Mouse (Mus musculus): ENCODE results near the gene Snrpd3.
"Not testable (repeated sequence)": the region's sequence is repeated elsewhere in the genome, so short reads cannot be mapped to it uniquely, and the experiment has no call there.

Gene Snrpd3

DNA sequence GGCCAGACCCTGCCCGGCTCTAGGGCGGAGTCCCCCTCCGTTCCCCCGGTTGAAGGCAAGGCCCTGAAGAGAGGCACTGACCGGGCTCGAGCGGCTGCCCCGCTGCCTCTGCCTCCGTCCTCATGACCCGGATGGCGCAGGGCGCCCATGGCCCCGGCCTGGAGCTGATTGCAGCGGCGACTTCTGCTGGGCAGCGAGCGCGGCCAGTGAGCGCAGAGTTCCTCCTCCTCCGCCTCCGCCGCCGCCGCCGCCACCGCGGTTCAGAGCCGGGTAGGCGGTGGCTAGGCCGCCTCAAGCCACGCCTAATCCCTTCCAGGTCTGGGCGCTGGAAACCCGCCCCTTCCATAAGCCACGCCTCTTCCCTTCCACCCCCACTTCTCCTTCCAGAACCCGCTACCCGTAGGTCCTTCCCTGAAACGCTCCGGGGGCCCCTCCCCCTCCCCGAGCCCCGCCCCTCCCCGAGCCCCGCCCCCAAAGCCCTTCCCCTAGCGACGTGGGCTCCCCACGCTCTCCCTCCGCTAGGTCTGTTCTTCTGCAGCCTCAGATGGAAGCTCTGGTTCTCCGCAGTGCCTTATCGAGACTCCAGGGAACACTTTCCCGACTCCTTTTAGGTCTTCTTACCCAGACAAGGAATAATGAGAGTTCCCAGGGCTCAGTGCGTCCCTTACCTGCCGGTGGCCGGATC, at the start of gene Snrpd3:
Snrpd3 (plus strand) TSS at position 479 of the 685 bp plus-strand sequence.
- DNase-seq (ENCODE audit: low spot score), result peak; percentile 73

DNA sequence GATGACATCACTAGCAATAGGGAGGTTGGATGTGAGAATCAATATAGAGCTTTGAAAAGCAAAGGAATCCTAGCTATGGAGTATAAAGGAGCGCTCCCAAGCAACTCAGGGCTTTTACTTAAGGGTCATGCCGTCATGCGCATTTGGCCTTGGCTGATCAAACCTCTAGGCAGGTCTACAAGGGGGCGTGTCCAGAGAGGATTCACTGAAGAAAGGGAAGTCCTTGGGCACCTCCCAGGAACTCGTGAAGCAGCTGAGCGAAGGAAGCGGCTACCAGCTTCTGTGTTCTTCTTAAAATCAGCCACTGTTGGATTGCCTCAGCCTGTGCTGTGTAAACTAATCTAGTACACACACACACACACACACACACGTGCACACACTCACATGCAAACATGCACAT, 43.9 kb upstream of the Snrpd3 start:
- no peak for DNase-seq (ENCODE audit: low spot score)

DNA sequence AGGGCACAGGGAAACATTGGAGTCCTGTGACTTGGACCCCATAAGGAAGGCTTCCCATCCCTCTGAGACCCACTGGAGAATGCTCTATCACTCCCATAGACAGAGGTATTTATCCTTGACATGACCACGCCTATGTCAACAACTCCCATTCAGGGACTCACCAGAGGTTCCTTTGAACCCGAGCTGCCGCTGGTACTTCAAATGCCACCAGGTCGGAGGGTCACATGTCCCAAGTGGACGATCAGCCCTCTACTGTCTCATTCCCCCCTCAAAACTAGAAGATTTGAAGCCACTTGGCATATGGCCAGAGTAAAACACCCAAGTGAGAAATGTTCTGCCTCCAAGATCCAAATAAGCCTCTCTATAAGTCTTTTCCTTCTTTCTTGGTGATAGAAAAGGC, 42.8 kb upstream of the Snrpd3 start:
- no peak for DNase-seq (ENCODE audit: low spot score)

DNA sequence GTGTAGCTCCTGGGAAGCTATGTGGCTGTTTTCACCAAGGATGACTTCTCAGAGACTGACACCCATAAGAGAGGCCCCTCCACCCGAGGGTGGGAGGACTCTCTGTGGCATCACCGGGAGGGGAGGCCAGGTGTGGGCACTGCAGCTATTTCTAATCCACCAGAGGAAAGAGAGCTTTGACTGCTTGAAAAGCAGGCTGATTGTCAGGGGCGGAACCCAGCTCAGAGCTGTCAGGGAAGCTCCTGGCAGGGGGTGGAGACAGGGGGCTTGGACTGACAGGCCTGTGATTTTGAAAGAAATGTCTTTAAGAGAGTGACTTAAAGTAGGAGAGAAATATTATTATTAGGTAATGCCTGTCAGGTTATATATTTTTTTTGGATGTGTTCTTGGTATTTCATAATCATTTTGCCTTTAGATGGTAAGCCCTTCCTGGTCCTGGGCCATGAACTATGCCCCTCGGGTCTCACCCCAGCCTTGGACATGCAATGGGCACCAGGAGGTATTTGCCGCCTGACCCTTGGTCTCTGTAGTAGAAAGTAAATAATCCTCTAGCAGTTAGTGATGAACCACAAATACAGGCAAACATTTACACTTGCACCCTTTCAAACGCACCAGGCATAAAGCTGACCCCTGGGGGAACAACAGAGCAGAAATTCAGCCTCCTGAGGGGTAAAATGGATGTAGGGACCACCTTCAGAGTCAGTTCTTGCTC, 42.1 kb upstream of the Snrpd3 start:
- not testable (repeated sequence) for DNase-seq (ENCODE audit: low spot score)

DNA sequence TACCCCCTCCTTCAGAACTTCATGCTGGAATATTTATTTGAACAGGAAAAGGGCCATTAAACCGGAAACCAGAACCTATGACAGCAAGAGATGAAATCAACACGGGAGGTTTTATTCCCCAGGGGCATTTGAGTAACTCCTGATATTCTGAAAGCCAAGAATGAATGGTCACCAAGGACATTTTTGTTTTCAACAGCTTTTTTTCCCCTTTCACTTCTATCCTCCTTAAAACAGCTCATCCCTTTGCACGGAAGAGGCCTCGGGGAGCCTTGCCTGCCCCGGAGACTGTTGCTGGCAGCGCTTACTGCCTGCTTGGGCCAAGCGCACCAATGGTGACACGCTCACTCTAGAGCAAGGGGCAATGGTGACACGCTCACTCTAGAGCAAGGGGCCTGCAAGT, 40.3 kb upstream of the Snrpd3 start:
- no peak for DNase-seq (ENCODE audit: low spot score)

DNA sequence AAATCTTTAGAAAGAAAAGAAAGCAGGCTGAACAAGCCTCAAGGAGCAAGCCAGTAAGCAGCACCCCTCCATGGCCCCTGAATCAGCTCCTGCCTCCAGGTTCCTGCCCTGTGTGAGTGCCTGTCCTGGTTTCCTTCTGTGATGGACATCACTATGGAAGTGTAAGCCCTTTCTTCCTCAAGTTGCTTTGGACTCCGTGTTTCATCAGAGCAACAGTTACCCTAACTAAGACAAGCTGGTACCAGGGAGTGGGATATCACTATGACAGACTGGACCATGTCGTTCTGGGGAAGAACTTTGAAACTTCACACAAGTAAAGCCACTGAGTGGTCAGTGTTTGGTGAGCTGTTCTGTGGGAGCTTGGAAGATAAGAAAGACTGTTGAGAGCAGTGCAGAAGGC, 37.4 kb upstream of the Snrpd3 start:
- DNase-seq (ENCODE audit: low spot score), result no peak

DNA sequence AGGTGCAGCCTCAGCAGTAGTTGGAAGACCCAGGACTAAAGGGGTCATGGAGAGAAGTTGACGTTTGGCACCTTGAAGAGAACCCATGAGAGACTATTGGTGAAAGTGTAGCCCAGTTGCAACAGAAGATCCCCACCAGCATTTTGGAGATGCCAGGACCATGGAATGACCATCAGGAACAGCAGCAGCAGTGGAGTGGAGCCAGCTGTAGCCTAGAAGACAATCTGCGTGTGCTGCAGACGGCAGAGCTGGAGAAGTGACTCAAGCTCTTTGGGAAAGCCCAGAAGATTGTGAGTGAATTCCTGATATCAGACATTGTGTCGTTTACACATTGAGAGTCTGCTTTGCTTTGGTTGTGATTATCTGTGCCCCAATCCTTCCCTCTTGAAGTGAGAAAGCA, 35.6 kb upstream of the Snrpd3 start:
- DNase-seq (ENCODE audit: low spot score), result no peak

DNA sequence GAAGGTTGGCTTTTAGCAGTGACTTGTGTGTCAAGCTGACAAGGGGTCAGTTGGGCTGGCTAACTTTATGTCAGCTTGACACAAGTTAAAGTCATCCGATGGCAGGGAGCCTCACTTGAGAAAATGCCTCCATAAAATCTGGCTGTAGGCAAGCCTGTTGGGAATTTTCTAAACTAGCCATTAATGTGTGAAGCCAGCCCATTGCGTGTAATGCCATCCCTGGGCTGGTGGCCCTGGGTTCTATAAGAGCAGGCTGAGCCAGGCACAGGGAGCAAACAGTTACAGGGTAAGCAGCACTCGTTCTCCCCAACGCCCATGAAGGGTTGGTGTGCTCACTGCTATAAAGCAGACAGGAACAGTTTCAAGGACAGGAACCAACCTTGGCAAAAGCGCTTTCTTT, 35.1 kb upstream of the Snrpd3 start:
- DNase-seq (ENCODE audit: low spot score), result no peak

DNA sequence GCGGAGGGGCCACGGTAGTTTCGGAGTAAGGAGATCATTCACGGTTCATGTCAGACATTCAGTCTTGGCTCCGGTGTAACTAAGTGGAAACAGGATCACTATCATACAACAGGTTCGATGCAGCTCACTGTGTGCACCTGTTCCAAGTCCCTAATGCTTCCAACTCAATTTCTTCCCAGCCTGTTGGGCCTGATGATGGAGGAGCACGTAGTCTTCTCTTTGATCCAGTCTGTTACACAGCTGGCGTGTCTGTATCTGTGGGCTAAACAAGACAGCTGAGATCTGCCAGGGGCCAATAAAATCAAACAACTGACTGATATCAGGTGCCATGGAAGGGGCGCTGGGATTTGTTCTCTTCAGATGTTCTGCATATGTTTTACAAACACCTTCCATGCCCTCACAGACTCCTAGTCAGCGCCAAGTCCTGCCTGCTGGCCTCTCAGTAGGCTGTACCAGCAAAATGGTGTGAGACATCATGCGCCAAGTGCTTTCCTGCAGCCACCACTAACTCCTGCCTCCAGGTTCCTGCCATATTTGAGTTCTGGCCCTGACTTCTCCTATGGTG, 34.4 kb upstream of the Snrpd3 start:
- no peak for DNase-seq (ENCODE audit: low spot score)

DNA sequence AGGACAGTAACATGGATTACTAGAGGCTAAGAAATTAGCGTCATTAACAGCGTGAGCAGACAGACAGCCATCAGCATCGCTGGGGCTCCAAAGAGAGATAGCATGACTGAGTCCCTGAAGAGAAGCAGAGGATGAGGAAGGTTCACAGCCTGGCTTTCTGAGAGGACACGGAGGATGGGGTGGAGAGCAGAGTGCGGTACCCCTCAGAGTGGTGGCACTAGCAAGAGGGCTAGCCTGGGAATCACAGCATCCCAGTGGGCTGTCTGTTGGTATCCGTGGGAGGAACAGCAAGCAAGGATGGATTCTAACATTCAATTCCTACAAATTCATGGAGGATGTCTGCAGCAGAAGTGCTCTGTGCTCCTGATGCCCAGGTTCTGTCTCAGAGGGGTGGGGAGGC, 33.3 kb upstream of the Snrpd3 start:
- DNase-seq (ENCODE audit: low spot score), result no peak

DNA sequence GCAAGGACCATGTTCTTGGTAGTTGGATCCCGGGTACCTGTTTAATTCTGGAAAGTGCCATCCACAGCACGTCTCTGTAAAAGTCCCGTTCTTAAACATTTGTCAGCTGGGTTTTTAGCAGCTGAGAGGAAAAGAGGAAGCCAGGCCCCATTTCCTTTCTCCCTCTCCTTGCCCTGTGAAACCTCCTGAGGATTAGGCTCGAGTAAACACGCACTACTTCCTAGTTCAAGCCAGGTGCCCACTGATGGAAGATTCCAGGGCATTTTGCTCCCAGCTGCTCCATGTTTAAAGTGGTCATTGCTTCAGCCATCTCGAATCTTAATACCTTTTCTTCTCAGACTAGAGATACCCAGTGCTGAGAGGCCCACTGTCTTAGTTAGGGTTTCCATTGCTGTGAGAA, 32.6 kb upstream of the Snrpd3 start:
- no peak for DNase-seq (ENCODE audit: low spot score)

DNA sequence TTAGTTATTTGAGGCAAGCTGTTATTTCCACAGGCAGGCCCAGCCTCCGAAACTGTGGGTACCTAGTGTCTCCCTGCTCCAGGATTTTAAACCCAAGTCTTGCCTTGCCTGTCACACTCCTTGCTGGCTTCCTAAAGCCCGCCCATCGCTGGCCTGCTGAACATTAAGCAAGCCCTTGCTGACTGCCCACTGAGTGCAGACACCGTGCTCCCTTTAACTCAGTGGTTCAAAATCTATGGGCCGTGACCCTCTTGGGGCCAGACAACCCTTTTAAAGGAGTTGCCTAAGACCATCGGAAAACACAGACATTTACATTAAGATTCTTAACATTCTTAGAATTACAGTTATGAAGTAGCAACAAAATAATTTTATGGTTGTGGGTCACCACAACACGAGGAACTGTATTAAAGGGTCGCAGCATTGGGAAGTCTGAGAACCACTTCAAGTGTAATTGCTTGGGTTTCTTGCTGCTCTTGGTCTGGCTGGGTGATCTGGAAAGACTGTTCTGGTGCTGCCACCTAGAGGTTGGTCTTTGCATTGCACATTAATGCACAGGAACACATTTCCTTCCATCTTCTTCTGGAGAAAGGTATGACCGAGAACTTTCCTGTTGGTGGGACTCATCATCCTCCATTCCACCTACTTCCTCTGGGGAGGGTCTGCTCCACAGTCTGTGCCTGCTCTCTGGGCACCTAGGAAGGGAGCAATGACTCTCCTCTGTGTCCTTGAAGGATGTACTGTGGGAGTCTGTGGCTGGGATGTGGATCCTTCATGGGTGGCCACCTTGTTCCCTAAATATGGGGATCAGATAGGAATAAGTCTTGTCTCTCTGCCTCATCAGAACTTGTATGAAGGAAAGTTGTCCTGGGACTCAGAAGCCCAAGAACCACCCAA, 31.0 kb upstream of the Snrpd3 start:
- DNase-seq (ENCODE audit: low spot score), result peak; percentile 57

DNA sequence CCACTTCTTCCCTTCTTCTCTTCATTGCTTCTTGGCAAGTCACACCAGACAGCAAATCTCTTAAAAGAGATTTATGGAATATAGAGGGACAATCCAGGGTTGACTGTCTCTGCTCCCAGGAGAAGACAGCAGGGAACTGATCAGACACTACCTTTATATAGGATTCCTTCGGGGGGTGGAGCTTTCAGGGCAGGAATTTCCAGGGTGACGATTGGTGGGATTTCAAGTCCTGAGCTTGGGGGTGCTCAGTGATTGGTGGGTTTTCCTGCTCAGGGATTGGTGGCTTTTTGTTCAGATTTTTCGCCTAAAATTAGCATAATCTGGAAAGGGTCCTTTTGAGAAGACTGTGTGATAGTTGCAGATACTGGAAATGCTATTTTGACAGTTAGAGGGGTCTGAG, 30.2 kb upstream of the Snrpd3 start:
- no peak for DNase-seq (ENCODE audit: low spot score)

DNA sequence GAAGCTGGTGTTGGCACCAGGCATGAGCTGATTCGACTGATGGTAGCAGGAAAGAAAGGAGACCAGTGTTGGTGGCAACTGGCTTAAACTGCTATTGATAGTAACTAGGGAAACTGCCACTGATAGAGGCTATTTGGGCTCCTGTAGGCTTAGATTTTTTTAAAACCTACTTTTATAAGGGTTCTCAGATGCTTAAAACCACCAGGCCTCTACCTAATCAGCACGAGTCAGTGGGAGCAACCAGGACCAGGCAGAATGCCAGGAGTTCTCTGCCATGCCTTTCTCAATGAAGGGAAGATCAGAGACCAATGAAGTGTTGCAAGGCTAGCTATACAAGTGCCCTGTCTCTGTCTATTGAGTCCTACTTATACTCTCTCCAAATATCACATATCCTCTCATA, 27.8 kb upstream of the Snrpd3 start:
- DNase-seq (ENCODE audit: low spot score), result no peak

DNA sequence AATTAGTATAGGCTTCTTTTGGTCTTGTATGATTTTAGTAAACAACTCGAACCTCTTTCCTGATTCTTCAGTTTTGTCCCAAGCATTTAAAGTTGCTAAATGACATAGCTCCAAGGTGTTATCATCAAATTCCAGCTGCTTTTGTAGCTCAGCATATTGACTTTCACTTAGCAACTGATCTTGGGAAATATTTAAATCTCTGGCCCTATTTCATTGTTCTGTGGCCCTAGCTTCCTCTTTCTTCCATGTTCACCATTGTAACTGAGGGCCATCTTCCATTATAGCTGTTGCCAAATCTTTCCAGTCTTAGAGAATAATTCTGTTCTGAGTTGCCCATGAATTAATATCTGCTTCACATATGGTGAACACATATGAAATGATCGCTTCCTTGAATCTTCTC, 26.6 kb upstream of the Snrpd3 start:
- no peak for DNase-seq (ENCODE audit: low spot score)

DNA sequence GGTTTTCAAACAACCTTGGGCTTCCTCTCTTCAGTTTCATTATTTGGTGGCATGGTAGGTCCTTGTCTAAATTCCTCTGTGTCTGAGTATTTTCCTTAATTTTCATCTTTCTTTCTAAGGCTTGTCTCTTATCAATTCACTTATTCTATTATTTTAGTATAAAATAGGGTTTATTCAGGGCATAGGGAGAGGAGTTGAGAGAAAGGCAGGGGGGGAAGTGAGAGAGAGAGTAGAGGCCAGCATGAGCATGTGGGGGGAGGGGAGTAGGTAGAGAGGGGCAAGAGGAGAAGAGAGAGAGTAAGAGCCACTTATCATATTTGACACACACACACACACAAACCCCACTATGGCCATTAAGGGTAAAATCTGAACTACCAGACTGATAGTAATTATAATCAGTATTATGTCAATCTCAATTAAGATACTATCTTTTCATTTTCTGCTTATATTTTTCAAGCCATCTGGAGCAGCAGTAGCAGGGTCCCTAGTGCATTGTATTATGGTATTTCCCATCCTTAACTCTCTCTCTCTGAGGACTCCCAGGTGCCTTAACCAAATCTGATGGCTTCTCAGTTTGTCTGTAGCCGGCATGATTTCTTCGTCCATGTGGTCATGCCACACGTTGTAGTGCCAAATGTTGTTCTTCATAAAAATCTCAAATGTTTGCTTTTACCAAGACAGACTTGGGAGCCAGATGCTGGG, 26.0 kb upstream of the Snrpd3 start:
- DNase-seq (ENCODE audit: low spot score), result no peak

DNA sequence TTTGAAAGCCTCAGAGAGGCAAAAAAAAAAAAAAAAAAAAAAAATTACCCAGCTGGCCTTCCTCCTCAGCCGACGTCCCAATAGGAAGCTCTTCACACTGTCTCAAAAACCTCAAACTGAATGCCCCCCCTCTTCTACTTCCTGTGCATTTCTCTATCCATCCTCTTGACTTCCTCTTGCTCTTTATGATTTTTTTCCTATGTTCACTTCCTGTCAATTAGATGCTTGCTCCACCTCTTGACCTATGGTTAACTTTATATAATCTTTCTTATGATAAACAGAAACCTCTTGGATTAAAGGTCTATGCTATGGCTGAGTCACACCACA, 25.5 kb upstream of the Snrpd3 start:
- DNase-seq (ENCODE audit: low spot score), result no peak

DNA sequence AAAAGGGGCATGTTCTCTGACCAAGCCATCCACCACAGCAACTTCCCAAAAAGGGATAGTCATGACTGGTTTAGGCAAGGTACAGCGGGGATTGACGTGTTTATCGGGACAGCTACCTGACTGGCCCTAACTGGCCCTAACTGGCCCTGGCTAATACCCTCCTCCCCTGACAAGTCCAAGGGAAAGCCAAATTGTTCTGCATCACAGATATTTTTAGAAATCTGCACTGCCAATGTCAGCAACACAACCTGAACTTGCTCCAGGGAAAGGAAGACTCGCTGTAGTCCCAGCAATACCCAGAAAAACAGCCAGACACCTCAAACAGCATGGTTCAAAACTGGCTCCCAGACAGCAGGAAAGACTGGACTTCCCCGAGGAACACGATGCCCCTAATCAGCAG, 22.0 kb upstream of the Snrpd3 start:
- no peak for DNase-seq (ENCODE audit: low spot score)

DNA sequence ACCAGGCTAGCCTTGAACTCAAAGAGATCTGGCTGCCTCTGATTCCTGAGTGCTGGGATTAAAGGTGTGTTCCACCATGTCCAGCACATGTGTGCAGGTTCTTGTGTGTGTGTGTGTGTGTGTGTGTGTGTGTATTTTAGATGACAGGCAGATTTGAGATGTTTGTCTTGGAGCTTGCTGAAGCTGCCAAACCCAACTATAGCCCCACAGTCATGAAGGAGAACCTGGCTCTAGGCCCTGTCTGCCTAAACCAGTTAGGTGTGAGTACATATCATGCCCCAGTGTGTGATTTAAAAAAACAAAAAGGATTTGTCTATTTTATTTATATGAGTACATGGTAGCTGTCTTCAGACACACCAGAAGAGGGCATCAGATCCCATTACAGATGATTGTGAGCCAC, 21.4 kb upstream of the Snrpd3 start:
- no peak for DNase-seq (ENCODE audit: low spot score)

DNA sequence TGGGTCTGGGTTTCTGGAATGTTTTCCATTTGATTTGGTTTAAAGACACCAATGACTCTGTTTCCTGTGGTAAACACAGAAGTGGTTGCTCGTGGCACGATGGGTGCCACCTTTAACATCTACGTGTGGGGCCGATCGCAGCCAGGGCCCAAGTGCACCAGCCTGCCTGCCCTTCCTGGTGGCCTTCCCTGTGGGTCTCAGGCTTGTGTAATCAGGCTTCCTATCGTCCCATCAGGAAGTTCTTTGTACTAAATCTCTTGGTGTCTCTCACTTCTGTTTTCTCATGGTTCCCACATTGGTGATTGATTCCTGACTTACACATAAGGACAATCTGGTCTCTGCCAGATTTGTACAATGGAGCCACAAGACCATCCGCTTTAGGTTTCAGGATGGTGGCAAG, 18.1 kb upstream of the Snrpd3 start:
- not testable (repeated sequence) for DNase-seq (ENCODE audit: low spot score)

DNA sequence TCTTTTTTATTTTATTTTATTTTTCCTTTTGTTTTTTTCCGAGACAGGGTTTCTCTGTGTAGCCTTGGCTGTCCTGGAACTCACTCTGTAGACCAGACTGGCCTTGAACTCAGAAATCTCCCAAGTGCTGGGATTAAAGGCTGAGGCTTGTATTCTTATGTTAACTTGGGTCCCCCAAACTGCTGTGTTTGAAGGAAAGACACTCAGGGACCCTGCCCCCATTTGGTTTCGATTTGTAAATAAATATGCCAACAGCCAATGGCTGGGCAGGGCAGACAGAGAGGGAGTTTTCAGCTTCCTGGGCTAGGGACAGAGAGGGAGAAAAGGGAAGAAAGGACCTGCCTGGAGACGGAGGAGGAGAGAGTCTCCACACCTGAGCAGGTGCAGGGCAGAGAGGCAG, 17.6 kb upstream of the Snrpd3 start:
- DNase-seq (ENCODE audit: low spot score), result no peak

DNA sequence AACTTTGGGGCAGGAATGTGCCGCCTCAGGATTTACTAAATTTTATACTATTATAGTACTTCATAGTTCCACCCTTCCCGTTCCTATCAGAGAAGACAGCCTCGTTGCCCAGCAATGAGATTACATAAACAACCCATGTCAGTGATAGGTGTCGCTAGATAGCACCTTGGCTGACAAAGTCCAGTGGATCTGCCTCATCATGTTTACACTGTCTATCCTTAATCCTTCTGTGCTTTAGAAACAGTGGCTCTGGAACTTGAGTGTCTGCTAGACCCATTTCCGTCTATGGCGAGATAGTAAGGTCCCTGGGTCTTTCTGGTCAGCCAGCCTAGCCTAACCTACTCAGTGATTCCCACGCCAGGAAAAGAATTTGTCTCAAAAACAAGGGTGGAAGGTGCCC, 17.0 kb upstream of the Snrpd3 start:
- no peak for DNase-seq (ENCODE audit: low spot score)
